Mouse (Mus musculus) adipose tissue, adult 10 weeks (tissue): ENCODE results near the gene Slc15a2. TPM values are rescaled to one million over a fixed set of nuclear protein-coding genes. Genes with fewer than 3 reads are reported as not detected.

ENCODE experiments used
- polyA plus RNA-seq: library from polyadenylated mRNA; stranded (reverse); fragments of 350-450 nt; fragmentation: Illumina TruSeq; extraction: RNeasy Lipid Tissue Mini Kit (QIAGEN cat#74804); gene quantifications from one replicate; pipeline ENCODE4 v1.2.3, GENCODE M21; 2014; ENCODE audit warnings: low read depth, low replicate concordance

Slc15a2 gene
- 36.3 TPM for polyA plus RNA-seq

GRCm38 (mm10) chr16:36784594-36785313 is at the start of gene Slc15a2:
Gene Slc15a2, minus strand, starts transcription at chr16:36784962.

DNA sequence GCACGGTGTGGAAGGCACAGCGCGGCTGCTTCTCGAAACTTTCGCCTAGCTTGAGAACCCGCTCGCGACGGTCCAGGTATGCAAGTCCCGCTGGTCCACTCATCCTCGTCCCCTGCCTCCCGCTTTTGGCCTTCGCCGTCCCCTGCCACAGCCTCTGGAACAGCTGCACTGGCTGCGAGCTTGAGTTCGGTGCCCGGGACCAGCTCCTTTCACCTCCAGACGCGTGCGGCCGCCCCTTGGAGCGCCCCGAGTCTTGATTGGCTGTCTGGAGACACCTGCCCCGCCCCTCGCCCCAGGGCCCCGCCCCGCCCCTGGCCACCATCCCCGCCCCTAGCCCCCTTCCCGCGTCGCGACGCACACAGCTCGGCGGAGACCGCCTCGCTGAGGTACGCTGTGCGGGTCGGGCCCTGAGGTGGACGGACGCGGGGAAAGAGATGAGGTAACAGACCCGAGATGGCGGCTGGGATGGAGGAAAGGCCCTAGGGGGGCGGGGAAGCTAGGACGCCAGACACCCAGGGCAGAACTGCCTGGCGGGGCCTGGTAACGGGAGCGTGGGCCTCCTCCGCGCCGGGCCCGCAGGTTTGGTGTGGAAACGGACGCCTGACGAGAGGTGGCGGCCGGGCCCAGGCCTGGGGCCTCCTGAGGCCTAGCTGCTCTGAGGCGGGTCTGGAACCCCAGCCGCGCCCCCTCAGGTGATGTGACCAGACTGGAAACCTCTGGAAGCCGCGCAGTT is 43.5 kb upstream of the Slc15a2 start, which contains the start of gene Iqcb1:
TSS of gene Iqcb1 (plus strand) at position 332 of the 733 bp plus-strand sequence.

Other genes with a start within 250 kb of the Slc15a2 start
- 0.06 TPM for gene Casr, start 222.8 kb downstream of the Slc15a2 start, polyA plus RNA-seq
- gene Cd86, start 118.9 kb downstream of the Slc15a2 start, polyA plus RNA-seq: 3.8 TPM
- gene Ildr1, start 91.0 kb downstream of the Slc15a2 start, polyA plus RNA-seq: 20.3 TPM
- 15.1 TPM for gene Iqcb1, start 43.4 kb upstream of the Slc15a2 start, polyA plus RNA-seq
- 3.1 TPM for gene Eaf2, start 90.0 kb upstream of the Slc15a2 start, polyA plus RNA-seq
- gene Golgb1, start 90.2 kb upstream of the Slc15a2 start, polyA plus RNA-seq: 89.0 TPM
- 15.7 TPM for gene Hcls1, start 150.0 kb upstream of the Slc15a2 start, polyA plus RNA-seq
- 0.12 TPM for gene Fbxo40, start 205.5 kb upstream of the Slc15a2 start, polyA plus RNA-seq
- 0.65 TPM for gene Polq, start 226.8 kb upstream of the Slc15a2 start, polyA plus RNA-seq